Mouse (Mus musculus): Measurements from ENCODE around the gene Ddx56.

GRCm38 (mm10) chr11:6219967-6220366 is 47.6 kb downstream of the Ddx56 start:
- TF ChIP-seq CTCF (IDR thresholded peaks at IDR 0.05; ENCODE audit: low read depth, low read length) (no peak), POLR2A (IDR thresholded peaks at IDR 0.05; ENCODE audit: extremely low read depth, insufficient read depth, low read length) (no peak)
